Mouse (Mus musculus): Measurements from ENCODE around the gene Lama2.

Lama2 gene

GRCm38 (mm10) chr10:27174271-27174670 is 445.3 kb downstream of the Lama2 start:
- DNase-seq = no peak

GRCm38 (mm10) chr10:27164738-27165137 is 454.8 kb downstream of the Lama2 start:
- DNase-seq = no peak

- DNase-seq = no peak
Observed at GRCm38 (mm10) chr10:27162364-27162763, 457.2 kb downstream of the Lama2 start.

- no peak for DNase-seq
Observed at GRCm38 (mm10) chr10:27150220-27150619, 469.3 kb downstream of the Lama2 start.

GRCm38 (mm10) chr10:27140422-27140821 is 479.1 kb downstream of the Lama2 start:
- no peak for DNase-seq

- DNase-seq = no peak
Observed at GRCm38 (mm10) chr10:27135768-27136167, 483.8 kb downstream of the Lama2 start.

GRCm38 (mm10) chr10:27133135-27133534 is 486.4 kb downstream of the Lama2 start:
- no peak for DNase-seq

- DNase-seq = no peak
Observed at GRCm38 (mm10) chr10:27127454-27127853, 492.1 kb downstream of the Lama2 start.

- DNase-seq = no peak
Observed at GRCm38 (mm10) chr10:27123763-27124162, 495.8 kb downstream of the Lama2 start.

- DNase-seq = no peak
Observed at GRCm38 (mm10) chr10:27117815-27118214, 501.7 kb downstream of the Lama2 start.

- no peak for DNase-seq
Observed at GRCm38 (mm10) chr10:27116938-27117647, 502.5 kb downstream of the Lama2 start.

GRCm38 (mm10) chr10:27114131-27114530 is 505.4 kb downstream of the Lama2 start:
- no peak for DNase-seq

- DNase-seq = no peak
Observed at GRCm38 (mm10) chr10:27103811-27104210, 515.7 kb downstream of the Lama2 start.

GRCm38 (mm10) chr10:27101800-27102353 is 517.7 kb downstream of the Lama2 start:
- DNase-seq = no peak

- DNase-seq = no peak
Observed at GRCm38 (mm10) chr10:27077113-27077512, 542.4 kb downstream of the Lama2 start.

GRCm38 (mm10) chr10:27068794-27069435 is 550.6 kb downstream of the Lama2 start:
- DNase-seq = no peak

- no peak for DNase-seq
Observed at GRCm38 (mm10) chr10:27063671-27064070, 555.9 kb downstream of the Lama2 start.

- DNase-seq = no peak
Observed at GRCm38 (mm10) chr10:27054488-27054887, 565.1 kb downstream of the Lama2 start.

- DNase-seq = no peak
Observed at GRCm38 (mm10) chr10:27047196-27047595, 572.4 kb downstream of the Lama2 start.

- no peak for DNase-seq
Observed at GRCm38 (mm10) chr10:27041812-27042211, 577.7 kb downstream of the Lama2 start.

GRCm38 (mm10) chr10:27022707-27023106 is 596.9 kb downstream of the Lama2 start:
- DNase-seq = no peak

GRCm38 (mm10) chr10:27012804-27013365 is 606.7 kb downstream of the Lama2 start:
- DNase-seq = no peak

GRCm38 (mm10) chr10:27007364-27007763 is 612.2 kb downstream of the Lama2 start:
- no peak for DNase-seq

GRCm38 (mm10) chr10:27005716-27006115 is 613.8 kb downstream of the Lama2 start:
- no peak for DNase-seq

Measured in thymus, postnatal 25 days (tissue).